Mouse (Mus musculus) common myeloid progenitor, adult 5-6 weeks (primary cell): ENCODE measurements at regions not wholly inside any gene's neighbourhood (a gene's known extent, or its start where the extent isn't known, plus 50 kb on each side); places are given as distances from the start of the nearest gene placed in this dataset.

Experiments used
- ATAC-seq: replicated peaks from 2 replicates; pipeline ENCODE4 v1.8.0; 2016; ENCODE audit warnings: low read depth, mild to moderate bottlenecking, moderate TSS enrichment, inconsistent platforms; ENCODE audit not compliant: poor library complexity, severe bottlenecking

DNA sequence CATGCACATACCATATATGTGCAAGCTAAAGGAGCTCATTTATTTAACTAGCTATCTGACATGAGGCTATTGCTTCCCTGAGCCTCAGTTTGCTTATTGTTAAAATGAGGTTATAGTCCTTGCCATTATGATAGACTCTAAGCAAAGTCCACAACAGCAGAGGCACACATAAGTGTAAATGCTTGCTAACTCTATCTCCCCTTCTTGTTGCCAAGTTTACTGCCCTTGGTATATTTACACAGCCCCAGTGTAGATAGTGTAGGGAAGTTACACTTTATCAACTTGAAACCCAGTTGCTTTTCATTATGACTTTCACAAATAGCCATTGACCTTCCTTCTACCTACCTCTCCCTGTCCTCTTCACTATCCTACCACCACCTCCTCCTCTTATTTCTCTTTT, 782.6 kb upstream of the Agtr1b start:
- no peak for ATAC-seq

DNA sequence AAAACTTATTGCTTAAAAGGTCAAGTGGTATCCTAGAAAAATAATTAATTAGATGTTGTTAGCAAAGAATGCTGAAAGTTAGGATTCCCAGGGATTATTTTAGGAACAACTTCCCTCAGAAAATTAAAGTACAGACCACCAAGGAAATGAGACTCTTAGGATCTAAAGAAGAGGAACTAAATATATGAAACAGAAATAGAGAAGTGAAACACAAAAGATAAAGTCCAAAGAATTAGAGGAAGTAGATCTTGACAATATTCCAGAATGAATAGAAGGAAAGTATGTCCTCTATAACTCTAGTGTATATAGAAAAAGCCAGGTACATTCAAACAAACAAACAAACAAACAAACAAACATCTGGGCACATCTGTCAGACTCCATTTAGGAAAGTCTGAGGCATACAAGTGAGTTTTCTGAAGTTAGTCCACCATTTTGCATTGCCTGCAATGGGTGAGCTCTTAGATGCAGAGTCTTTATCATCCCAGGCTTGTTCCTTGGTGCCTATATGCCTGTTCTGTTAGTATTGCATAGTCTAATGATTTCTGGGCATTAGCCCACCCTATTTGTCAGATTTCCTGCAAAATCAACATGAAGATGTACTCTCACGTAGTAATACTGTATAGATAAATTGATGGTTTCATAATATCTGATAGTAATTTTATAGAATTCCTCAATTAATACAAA, 762.0 kb upstream of the Agtr1b start:
- peak; percentile 91 for ATAC-seq

DNA sequence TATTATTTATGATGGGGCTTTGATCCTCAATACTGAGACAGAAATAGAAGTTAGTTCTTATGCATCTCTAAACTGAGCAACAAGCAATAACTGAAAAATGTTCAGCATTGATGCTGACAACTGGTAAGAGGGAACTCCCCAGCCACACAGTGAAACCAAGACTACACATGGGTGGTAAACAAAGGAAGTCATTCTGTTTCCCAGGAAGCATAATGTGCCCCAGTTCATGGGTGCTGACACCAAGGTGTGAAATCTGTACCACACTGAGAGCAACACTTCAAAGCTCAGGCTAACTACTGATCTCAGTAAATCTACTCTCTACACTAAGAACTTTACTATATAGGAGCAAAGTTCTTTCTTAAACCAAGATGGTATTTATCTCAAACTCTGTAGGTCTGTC, 759.2 kb upstream of the Agtr1b start:
- ATAC-seq = 0 out of 2 replicates have a peak, but pooled peaks have one; percentile 42

DNA sequence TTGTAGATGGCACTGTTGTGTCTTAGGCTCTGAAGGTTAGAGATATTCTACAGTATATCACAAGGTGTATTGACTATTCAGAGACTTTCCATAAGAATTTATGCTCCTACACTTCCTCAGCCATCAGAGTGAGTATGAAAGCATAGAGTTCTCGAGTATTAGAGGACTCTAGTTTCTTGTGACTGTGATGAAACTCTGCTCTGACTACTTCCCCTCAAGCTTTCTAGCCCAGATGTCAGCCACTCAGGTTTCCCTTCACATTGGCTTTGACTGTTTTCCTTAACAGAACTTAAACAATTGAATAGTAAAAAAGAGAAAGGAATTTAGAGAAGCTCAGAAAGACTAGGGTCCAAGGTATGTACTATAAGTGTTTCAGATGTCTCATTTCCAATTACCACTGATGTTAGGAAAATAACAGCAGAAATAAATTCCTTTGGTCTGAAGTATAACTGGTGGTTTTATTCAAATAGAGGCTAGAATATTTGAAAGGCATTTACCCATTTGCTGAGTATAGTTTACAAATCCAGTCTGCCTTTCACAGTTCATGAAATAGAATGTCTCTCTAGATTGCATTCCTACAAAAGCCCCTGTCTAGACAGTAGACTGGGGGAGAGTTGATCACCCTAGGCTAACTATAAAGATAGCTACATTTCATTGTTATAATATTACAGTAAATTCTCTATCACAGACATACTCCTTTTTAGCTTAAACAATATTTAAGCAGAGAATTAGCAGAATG, 751.4 kb upstream of the Agtr1b start:
- ATAC-seq = no peak

DNA sequence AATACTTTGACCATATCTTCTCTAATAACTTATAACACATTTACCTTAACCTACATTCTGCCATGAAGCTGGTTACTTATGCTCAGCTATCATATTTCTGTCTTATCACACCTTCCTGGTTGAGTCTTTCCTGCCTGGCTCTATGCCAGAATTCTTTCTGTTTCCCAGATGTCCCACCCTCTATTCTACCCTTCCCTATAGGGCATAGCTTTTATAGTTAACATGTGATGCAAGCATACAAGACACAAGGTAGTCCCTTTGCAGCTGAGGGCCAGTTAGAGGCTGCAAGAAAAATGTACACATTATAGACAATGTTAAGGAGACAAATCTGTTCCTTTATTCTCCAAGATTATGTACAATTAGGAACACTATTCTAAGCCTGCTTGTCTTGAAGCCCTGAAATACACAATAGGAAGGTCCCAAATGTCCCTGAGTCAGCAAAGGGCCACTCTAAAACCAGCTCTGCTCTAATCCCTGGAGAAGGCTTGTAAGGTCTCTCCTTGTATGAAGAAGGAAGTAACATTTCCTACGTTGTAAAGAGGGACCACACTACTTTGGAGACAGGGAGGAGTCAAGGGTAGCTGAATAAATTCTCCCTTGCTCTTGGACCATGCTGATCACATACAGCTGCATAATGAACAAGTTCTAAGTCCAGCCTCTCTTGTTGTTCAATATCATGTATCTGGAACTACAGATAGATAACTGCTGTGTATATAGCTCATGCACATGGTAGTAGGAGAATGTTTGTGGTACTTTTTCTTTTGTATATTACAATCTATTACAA, 745.0 kb upstream of the Agtr1b start:
- no peak for ATAC-seq

DNA sequence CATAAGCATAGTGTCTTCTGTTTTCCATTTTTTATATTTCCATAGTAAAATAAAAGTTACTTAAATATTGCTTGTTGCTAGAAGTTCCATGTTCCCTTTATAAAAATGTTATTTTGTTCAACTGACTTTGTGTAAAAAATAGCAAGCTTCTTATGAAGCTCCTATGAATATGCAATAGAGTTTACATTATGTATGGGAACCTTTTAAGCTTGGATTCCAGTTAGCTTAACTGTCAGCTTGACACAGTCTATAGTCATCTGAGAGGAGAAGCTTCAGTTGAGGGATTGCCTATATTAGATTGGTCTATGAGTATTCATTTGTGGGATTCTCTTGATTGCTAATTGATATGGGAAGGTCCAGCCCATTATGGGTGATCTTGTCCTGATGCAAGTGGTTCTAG, 723.2 kb upstream of the Agtr1b start:
- no peak for ATAC-seq

DNA sequence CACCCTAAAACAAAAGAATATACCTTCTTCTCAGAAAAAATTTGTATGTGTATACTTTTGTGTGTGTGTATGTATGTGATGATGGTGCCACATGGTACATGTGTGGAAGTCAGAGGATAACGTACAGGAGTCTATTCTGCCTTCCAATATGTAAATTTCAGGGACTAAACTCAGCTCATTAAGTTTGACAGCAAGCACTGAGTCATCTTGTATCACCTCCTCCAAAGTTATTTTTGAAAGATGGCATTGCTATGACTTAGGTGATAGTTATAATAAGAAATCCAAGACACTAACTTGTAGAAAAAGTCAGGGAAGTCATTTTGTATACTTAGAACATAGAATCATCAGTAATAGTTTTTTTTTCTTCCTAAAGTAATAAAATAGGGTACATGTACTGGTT, 719.4 kb upstream of the Agtr1b start:
- no peak for ATAC-seq

DNA sequence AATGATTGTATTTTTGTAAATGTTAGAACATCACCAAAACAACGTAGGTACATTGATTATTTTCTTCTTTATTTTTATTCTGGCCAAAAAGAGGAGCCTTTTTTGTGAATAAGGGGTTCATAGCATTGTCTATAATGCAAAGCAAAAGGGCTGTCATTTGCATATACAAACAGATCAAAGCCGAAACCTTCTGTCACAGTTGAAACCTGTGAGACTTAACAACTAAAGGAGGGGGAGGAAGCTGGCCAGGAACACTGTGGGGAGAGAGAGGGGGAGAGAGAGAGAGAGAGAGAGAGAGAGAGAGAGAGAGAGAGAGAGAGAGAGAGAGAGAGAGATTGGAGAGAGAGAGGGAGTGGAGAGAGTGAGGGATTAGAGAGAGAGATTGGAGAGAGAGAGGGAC, 710.6 kb upstream of the Agtr1b start:
- no peak for ATAC-seq

DNA sequence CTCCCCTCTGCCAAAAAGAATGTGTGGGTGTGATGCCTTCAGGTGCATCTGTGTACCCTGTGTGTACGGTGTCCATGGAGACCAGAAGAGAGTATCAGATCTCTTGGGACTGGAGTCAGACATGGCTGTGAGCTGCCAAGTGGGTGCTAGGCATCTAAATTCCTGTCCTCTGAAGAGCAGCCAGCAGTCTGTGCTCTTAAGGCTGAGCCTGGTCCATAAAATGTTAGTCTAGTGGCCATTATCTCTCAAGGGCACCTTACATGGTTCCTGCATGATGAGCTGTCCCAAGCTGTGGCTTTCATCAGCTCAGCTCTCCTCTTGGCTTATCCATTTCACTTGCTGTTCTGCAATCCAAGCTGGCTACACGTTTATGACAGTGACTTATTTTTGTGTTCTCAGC, 686.4 kb upstream of the Agtr1b start:
- 0 out of 2 replicates have a peak, but pooled peaks have one; percentile 8 for ATAC-seq

DNA sequence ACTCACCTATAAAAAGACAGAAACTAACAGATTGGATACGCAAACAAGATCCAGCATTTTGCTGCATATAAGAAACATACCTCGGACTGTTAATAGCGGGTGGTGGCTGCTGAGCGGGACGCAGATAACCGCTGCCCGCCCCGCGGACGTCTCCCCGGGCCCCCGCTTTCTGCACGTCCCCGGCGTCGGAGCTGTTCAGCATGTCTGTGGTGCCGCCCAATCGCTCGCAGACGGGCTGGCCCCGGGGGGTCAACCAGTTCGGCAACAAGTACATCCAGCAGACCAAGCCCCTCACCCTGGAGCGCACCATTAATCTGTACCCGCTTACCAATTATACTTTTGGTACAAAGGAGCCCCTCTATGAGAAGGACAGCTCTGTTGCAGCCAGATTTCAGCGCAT, 682.4 kb upstream of the Agtr1b start:
- peak; percentile 91 for ATAC-seq

DNA sequence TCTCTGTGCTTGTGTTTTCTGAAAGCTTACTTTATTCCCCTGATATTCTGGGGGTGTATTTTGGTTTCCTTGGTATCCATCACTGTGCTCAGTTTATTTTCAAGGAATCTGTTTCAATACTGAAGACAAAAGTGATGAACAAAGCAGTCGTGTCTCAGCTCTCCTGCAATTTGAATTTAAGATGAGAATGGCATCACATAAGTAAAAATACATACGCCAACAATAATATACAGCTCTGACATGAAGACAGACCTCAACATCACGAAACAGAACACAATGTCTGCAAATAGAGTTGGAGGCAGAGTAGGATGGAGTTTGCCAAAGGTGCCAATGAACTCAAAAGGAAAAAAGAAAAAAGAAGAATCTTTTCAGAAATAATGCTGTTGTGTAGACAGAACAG, 679.0 kb upstream of the Agtr1b start:
- ATAC-seq = no peak

DNA sequence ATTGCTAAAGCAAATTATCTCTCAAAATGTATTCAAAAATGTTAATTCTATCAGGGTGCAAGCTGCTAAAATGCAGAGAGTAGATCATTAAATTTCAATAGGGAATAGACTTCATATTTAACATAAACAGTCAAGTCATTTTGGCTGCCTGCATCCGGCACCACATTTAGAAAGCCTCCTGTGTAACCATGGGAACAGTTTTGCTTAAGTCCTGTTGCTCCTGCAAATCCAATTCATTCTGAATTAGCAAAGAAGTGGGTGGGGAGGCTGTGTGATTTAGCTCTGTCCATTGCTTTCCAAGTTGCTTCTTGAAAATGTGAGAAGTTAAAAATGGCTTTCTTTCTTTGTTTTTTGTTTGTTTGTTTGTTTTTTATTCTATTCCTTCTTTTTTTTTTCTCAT, 658.9 kb upstream of the Agtr1b start:
- no peak for ATAC-seq

DNA sequence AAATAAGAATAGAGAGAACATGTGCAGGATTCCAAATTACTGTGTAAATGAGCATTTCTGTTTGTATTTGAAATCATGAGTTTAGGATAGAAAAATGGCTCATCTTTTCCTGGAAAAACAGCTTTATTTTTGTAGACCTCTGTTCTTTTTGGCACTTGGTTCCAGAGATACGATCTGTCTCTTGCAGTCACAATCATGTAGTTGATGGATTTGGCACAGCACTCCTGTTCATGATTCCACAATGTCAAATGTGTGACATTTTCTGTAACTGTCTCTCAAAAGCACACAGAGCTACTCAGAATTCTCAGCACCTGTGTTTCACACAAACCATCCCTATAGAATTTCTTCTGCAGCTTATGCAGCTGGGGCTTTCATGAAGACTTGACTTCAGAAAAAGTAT, 654.0 kb upstream of the Agtr1b start:
- ATAC-seq = no peak

DNA sequence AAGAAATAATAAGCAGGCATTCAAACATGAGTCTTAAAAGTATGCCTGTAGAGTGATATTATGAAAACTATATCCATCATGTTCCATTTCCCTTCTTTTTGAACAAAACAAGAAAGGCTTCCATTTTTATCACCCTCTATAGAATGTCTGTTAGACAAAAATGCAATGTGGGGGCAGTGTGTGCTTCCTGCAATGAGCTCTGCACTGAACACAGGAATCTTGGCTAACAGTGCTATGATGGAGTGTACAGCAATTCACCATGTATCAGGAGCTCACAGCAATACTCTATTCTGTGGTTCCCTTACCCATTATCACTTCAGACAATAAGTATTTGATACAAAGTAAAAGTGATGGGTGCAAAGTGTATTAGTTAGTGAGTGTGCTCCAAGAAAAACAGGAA, 653.3 kb upstream of the Agtr1b start:
- ATAC-seq = no peak

DNA sequence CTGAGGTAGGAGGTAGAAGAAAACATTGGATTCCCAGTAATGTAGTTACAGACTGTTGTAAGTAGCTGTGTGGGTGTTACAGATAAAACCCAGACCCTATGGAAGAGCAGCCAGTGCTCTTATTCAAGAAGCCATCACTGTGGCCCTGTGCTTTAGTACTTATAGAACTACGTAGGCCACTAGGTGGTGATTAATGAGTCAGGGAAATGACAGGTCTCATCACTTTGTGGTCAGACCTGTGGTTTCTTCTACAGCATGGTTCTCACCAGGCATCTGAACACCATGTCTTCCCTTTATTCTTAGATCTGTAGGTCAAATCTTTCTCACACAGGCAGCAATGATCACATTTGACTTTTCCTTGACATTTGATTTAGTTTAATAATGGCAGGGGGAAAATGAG, 642.7 kb upstream of the Agtr1b start:
- peak; percentile 62 for ATAC-seq

DNA sequence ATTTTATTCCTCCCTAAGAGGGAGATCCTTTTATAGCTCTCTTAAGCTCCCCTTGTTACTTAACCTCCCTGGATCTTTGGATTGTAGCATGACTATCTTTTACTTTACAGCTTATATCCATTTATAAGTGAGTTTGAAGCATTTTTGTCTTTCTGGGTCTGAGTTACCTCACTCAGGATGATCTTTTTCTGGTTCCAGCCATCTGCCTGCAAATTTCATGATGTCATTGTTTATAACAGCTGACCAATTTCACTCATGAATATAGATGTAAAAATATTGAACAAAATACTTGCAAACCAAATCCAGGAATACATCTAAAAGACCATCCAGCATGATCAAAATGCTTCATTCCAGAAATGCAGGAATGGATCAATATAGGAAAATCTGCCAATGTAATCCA, 631.3 kb upstream of the Agtr1b start:
- no peak for ATAC-seq

DNA sequence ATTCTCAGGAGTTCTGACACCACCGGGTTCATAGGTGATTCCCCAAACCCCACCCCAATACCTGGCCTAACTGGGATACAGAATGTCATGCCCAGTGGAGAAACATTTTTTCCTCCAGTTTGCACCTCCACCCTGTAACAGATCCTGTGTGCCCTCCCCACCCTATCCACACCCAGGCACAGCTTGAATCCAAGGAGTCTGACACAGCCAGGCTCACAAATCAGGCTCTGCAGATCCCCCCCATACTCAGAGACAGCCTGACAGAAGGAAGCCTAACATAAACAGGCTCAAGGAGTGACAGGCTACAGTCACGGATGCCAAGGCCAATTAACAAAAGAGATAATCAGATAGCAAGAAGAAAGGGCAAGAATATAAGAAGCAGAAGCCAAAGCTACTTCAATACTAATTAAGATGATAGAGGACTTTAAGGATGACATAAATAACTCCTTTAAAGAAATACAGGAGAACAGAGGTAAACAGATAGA, 622.6 kb upstream of the Agtr1b start:
- ATAC-seq = no peak

DNA sequence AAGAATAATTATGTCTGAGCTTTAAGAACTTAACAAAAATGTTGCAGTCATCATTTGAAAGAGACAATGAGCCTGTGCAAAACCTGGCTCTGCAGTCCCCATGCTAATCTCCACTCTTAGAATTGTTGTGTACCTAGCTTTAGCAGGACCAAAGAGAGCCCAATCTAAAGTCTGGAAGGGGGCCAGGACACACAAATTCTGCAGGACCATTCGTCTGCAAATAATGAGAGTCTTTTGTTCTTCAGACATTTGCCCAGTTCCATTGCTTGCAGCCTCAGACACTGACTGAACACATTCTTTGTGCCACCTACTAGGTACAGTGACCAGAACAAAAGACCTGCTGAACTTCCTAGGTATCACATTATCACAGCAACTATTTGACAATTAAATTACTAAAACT, 620.0 kb upstream of the Agtr1b start:
- ATAC-seq = no peak

DNA sequence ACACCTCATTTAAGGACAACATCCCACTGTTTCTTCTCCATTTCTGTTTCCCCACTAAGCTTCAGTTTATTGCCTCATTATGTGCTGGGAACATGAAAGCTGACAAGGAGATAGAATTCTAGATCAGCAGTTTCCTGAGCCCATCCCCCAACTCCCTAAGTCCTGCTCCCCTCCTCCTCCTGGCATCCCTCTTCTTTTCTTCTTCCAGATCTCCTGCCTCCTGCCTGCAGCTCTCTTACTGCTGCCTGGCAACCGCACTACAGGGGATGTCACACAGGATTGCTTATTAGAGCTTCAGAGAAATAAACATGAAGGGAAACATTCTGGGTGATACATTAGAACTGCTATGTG, 619.4 kb upstream of the Agtr1b start:
- no peak for ATAC-seq

DNA sequence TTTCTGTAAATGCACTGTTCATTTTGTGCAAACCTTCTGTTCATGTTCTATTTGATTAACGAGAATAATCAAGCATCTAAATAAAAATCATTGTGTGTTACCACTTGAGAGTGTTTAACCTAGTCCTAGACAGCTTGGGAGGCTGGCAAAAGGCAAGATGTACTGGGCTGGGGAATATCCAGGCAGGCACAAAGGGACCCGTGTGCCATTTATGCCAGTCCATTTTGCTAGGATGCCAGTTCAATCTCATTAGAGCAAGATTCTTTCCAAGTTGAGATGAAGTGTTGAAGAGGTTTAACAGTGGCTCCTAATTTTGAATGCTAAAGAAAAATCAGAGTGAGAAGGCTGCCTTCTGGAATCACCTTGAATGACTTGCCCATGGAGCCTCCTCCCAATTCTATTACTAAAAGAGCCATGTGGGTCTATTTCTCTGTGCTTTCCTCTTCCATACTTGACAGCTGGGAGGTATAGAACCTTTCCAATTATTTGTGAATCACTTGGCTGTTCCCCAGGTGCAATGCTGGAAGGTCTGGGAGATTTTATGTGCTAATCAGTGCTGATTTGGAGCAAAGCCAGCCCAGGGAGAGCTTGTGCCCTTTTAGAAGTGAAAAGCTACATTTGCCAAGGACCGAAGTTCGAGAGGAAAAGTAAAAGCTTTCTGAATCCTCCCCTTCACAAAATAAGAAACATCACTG, 618.9 kb upstream of the Agtr1b start:
- no peak for ATAC-seq

DNA sequence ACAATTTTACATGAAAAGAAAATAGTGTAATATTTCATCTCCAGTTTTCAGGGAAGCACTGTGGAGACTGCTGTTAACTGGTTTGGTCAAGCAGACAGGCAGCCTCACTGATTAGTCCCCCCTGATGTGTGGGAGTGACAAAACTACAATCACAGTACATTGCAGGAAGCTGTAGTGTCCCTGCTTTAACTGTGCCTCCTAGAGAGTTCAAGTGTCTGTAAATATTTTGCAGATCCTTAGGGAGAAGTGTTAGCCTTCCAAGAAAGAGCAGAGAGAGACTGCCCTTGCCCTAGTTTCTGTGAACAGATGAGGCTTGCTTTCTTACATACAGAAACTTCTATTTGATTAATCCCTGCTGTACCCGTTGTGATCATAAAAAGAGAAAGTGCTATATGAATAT, 617.2 kb upstream of the Agtr1b start:
- ATAC-seq = no peak
